Mouse (Mus musculus) small intestine, adult 2 months (tissue): ENCODE data around the gene Prkcb.

Experiments
- CTCF ChIP-seq: fragments of 200-500 bp; IDR thresholded peaks from 2 replicates; pipeline ENCODE4 v1.5.1; 2012; ENCODE audit warnings: low read depth, mild to moderate bottlenecking, control low read depth, inconsistent platforms, low read length, moderate library complexity, mixed read lengths; ENCODE audit not compliant: insufficient replicate concordance, insufficient read length; ENCODE audit errors: extremely low read depth
- POLR2A ChIP-seq: fragments of 200-500 bp; IDR thresholded peaks from 2 replicates; pipeline ENCODE4 v1.6.1; 2012; ENCODE audit warnings: low read depth, mild to moderate bottlenecking, control low read depth, inconsistent platforms, low read length, moderate library complexity

GRCm38 (mm10) chr7:122609420-122609819 lies 320.9 kb downstream of the Prkcb start:
- no peak for TF ChIP-seq CTCF
- TF ChIP-seq POLR2A = no peak
